Mouse (Mus musculus): ENCODE measurements at regions not wholly inside any gene's neighbourhood (a gene's known extent, or its start where the extent isn't known, plus 50 kb on each side); places are given as distances from the start of the nearest gene placed in this dataset.

DNA sequence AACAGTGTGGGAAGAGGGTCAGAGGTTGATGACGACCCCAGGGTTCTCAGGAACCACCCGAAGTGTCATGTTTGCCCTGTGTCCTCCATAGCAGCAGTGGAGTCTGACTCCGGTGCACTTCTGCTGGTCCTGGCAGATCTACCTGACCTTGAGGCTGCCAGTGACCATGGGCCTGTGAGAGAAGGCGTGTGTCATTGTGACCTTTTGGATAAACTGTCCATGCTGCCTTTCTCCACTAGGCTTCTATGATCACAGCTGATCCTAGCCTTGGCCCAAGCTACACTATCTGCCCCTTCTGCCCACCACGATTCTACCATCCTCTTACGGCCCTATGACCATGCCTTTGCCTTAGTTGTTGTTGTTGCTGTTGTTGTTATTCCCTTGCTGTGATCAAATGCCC lies 163.2 kb upstream of the Fstl4 start:
- H3K4me3 ChIP-seq (ENCODE audit: control insufficient read depth in 1 of 2, insufficient read depth in 1 of 2, low read depth in 1 of 2, low read length in 2 of 2), result no peak overlapping the region
- peaks cover 3% of the 10 kb centered on the region in 2 experiments; a peak in 2 of 4 replicates for H3K4me1 ChIP-seq (ENCODE audit: control insufficient read depth in 2 of 2, insufficient read depth in 2 of 2, low read length in 2 of 2)
- no peaks in the 10 kb centered on the region for H3K27me3 ChIP-seq (ENCODE audit: control insufficient read depth, insufficient read depth, low read length)
- ATAC-seq (ENCODE audit: insufficient number of reproducible peaks, insufficient read depth, low FRiP score, low read depth), result no peak
- no peak overlapping the region for H3K27ac ChIP-seq (replicated peaks in 1 of 2; ENCODE audit: control insufficient read depth in 1 of 2, insufficient read depth in 1 of 2, low read depth in 2 of 2, low read length in 2 of 2)
- no peaks in the 10 kb centered on the region for H3K36me3 ChIP-seq (ENCODE audit: control insufficient read depth, insufficient read depth, low read length)
- WGBS, result 82% methylated on average over 6 of the region's 6 CpGs
- H3K9ac ChIP-seq (ENCODE audit: low read length), result no peak overlapping the region
- no peaks in the 10 kb centered on the region for H3K9me3 ChIP-seq (ENCODE audit: control insufficient read depth, low read length)
- H3K4me2 ChIP-seq (ENCODE audit: low read length), result no peak overlapping the region

- Histone ChIP-seq H3K36me3 (ENCODE audit: control insufficient read depth, insufficient read depth, low read length) (no peaks in the 10 kb centered on the region), H3K4me3 (ENCODE audit: control insufficient read depth in 1 of 2, insufficient read depth in 1 of 2, low read depth in 1 of 2, low read length in 2 of 2) (no peak overlapping the region), H3K9ac (ENCODE audit: low read length) (no peak overlapping the region), H3K27ac (replicated peaks in 1 of 2; ENCODE audit: control insufficient read depth in 1 of 2, insufficient read depth in 1 of 2, low read depth in 2 of 2, low read length in 2 of 2) (no peak overlapping the region), H3K27me3 (ENCODE audit: control insufficient read depth, insufficient read depth, low read length) (no peaks in the 10 kb centered on the region), H3K9me3 (ENCODE audit: control insufficient read depth, low read length) (no peaks in the 10 kb centered on the region), H3K4me2 (ENCODE audit: low read length) (no peak overlapping the region), H3K4me1 (ENCODE audit: control insufficient read depth in 2 of 2, insufficient read depth in 2 of 2, low read length in 2 of 2) (peaks cover 3% of the 10 kb centered on the region in 2 experiments; a peak in 2 of 4 replicates)
- 61% methylated on average over 15 of the region's 15 CpGs for WGBS
- no peak for ATAC-seq (ENCODE audit: insufficient number of reproducible peaks, insufficient read depth, low FRiP score, low read depth)
Measured at GRCm38 (mm10) chr11:52602061-52602561, 162.3 kb upstream of the Fstl4 start.

DNA sequence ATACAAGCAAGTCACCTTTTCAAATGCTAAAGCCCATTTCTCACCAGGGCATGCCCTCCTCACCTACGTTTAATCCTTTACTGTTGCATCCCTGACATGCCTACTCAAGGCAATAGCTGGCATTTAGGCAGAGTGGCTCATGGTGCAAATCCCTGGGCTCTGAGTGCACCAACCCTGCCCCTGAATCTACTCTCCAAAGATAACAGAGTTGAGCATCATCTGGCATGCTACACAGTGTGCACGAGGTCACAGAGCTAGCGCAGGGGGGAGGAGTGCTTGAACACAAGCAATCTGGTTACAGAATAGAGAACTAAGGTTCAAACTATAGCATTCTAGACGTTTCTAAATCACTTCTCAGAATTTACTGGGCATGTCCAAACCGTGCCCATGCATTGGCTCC lies 161.6 kb upstream of the Fstl4 start:
- H3K4me1 ChIP-seq (ENCODE audit: control insufficient read depth in 2 of 2, insufficient read depth in 2 of 2, low read length in 2 of 2), result peaks cover 3% of the 10 kb centered on the region in 2 experiments; a peak in 2 of 4 replicates

GRCm38 (mm10) chr11:52610681-52611165 lies 153.7 kb upstream of the Fstl4 start:
- no peak overlapping the region for H3K9ac ChIP-seq (ENCODE audit: low read length)
- H3K4me3 ChIP-seq (ENCODE audit: control insufficient read depth in 1 of 2, insufficient read depth in 1 of 2, low read depth in 1 of 2, low read length in 2 of 2), result no peak overlapping the region
- H3K9me3 ChIP-seq (ENCODE audit: control insufficient read depth, low read length), result peaks cover 16% of the 10 kb centered on the region
- no peak overlapping the region for H3K4me2 ChIP-seq (ENCODE audit: low read length)
- WGBS, result 95% methylated on average over 1 of the region's 1 CpGs
- no peak for ATAC-seq (ENCODE audit: insufficient number of reproducible peaks, insufficient read depth, low FRiP score, low read depth)
- H3K27me3 ChIP-seq (ENCODE audit: control insufficient read depth, insufficient read depth, low read length), result no peaks in the 10 kb centered on the region
- no peaks in the 10 kb centered on the region for H3K4me1 ChIP-seq (ENCODE audit: control insufficient read depth in 2 of 2, insufficient read depth in 2 of 2, low read length in 2 of 2)
- H3K36me3 ChIP-seq (ENCODE audit: control insufficient read depth, insufficient read depth, low read length), result no peaks in the 10 kb centered on the region
- H3K27ac ChIP-seq (replicated peaks in 1 of 2; ENCODE audit: control insufficient read depth in 1 of 2, insufficient read depth in 1 of 2, low read depth in 2 of 2, low read length in 2 of 2), result no peak overlapping the region

More for the DNA sequence above, 161.6 kb upstream of the Fstl4 start:
- WGBS, result 69% methylated on average over 5 of the region's 5 CpGs
- no peak overlapping the region for H3K4me3 ChIP-seq (ENCODE audit: control insufficient read depth in 1 of 2, insufficient read depth in 1 of 2, low read depth in 1 of 2, low read length in 2 of 2)
- H3K9me3 ChIP-seq (ENCODE audit: control insufficient read depth, low read length), result no peaks in the 10 kb centered on the region
- no peak overlapping the region for H3K27ac ChIP-seq (replicated peaks in 1 of 2; ENCODE audit: control insufficient read depth in 1 of 2, insufficient read depth in 1 of 2, low read depth in 2 of 2, low read length in 2 of 2)
- H3K9ac ChIP-seq (ENCODE audit: low read length), result no peak overlapping the region
- no peaks in the 10 kb centered on the region for H3K27me3 ChIP-seq (ENCODE audit: control insufficient read depth, insufficient read depth, low read length)
- no peaks in the 10 kb centered on the region for H3K36me3 ChIP-seq (ENCODE audit: control insufficient read depth, insufficient read depth, low read length)
- no peak for ATAC-seq (ENCODE audit: insufficient number of reproducible peaks, insufficient read depth, low FRiP score, low read depth)
- H3K4me2 ChIP-seq (ENCODE audit: low read length), result no peak overlapping the region

DNA sequence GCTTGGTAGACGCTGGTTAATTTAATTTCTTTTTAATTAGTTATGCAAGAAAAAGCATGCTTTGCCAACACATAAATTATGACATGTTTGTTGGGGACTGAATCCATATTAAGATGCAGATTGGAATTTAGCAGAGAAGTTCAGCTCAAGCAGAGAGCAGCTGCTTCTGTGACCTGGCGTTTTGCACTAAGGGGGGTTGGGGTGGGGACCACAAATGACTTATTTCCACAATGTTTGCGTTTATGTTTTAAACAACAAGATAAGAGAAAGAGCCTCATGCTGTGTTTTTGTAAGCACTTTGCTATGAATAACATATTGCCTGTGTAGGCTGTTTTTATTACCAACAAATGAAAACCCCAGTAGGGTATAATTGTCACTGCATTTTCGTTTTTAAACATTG lies 148.8 kb upstream of the Fstl4 start:
- Histone ChIP-seq H3K27me3 (ENCODE audit: control insufficient read depth, insufficient read depth, low read length) (no peaks in the 10 kb centered on the region), H3K36me3 (ENCODE audit: control insufficient read depth, insufficient read depth, low read length) (no peaks in the 10 kb centered on the region), H3K4me3 (ENCODE audit: control insufficient read depth in 1 of 2, insufficient read depth in 1 of 2, low read depth in 1 of 2, low read length in 2 of 2) (no peak overlapping the region), H3K27ac (replicated peaks in 1 of 2; ENCODE audit: control insufficient read depth in 1 of 2, insufficient read depth in 1 of 2, low read depth in 2 of 2, low read length in 2 of 2) (no peak overlapping the region), H3K4me1 (ENCODE audit: control insufficient read depth in 2 of 2, insufficient read depth in 2 of 2, low read length in 2 of 2) (no peaks in the 10 kb centered on the region), H3K9ac (ENCODE audit: low read length) (no peak overlapping the region), H3K4me2 (ENCODE audit: low read length) (no peak overlapping the region), H3K9me3 (ENCODE audit: control insufficient read depth, low read length) (peaks cover 3% of the 10 kb centered on the region; the same call in 1 of the 2 replicates)
- WGBS, result 75% methylated on average over 4 of the region's 4 CpGs
- no peak for ATAC-seq (ENCODE audit: insufficient number of reproducible peaks, insufficient read depth, low FRiP score, low read depth)

GRCm38 (mm10) chr11:52618646-52619045 lies 145.8 kb upstream of the Fstl4 start:
- H3K9ac ChIP-seq (ENCODE audit: low read length), result no peak overlapping the region
- H3K4me1 ChIP-seq (ENCODE audit: control insufficient read depth in 2 of 2, insufficient read depth in 2 of 2, low read length in 2 of 2), result no peaks in the 10 kb centered on the region
- no peak for ATAC-seq (ENCODE audit: insufficient number of reproducible peaks, insufficient read depth, low FRiP score, low read depth)
- 65% methylated on average over 9 of the region's 9 CpGs for WGBS
- H3K9me3 ChIP-seq (ENCODE audit: control insufficient read depth, low read length), result no peaks in the 10 kb centered on the region
- H3K4me3 ChIP-seq (ENCODE audit: control insufficient read depth in 1 of 2, insufficient read depth in 1 of 2, low read depth in 1 of 2, low read length in 2 of 2), result no peak overlapping the region
- no peaks in the 10 kb centered on the region for H3K36me3 ChIP-seq (ENCODE audit: control insufficient read depth, insufficient read depth, low read length)
- H3K4me2 ChIP-seq (ENCODE audit: low read length), result no peak overlapping the region
- no peak overlapping the region for H3K27ac ChIP-seq (replicated peaks in 1 of 2; ENCODE audit: control insufficient read depth in 1 of 2, insufficient read depth in 1 of 2, low read depth in 2 of 2, low read length in 2 of 2)
- H3K27me3 ChIP-seq (ENCODE audit: control insufficient read depth, insufficient read depth, low read length), result no peaks in the 10 kb centered on the region

DNA sequence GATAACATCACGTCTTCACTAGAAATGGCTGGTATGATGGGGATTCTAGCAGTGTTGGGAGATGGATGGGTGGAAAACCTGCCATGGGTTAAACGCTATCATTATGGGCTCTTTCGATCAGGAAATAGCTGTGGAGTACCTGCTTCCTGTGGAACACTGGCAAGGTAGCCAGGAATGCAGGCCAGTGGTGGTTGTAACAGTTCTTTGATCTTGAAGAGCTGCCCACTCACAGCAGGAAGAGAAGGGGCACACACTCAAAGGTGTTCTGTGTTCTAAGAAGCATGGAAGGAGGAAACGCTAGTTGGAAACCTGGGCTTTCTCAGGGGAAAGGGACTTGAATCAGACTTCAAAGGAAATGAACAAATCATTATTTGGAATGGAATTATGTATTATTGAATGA lies 141.6 kb upstream of the Fstl4 start:
- Histone ChIP-seq H3K4me2 (ENCODE audit: low read length) (no peak overlapping the region), H3K9me3 (ENCODE audit: control insufficient read depth, low read length) (no peaks in the 10 kb centered on the region), H3K36me3 (ENCODE audit: control insufficient read depth, insufficient read depth, low read length) (no peaks in the 10 kb centered on the region), H3K9ac (ENCODE audit: low read length) (no peak overlapping the region), H3K27ac (replicated peaks in 1 of 2; ENCODE audit: control insufficient read depth in 1 of 2, insufficient read depth in 1 of 2, low read depth in 2 of 2, low read length in 2 of 2) (no peak overlapping the region), H3K27me3 (ENCODE audit: control insufficient read depth, insufficient read depth, low read length) (no peaks in the 10 kb centered on the region), H3K4me1 (ENCODE audit: control insufficient read depth in 2 of 2, insufficient read depth in 2 of 2, low read length in 2 of 2) (no peaks in the 10 kb centered on the region), H3K4me3 (ENCODE audit: control insufficient read depth in 1 of 2, insufficient read depth in 1 of 2, low read depth in 1 of 2, low read length in 2 of 2) (no peak overlapping the region)
- WGBS, result 62% methylated on average over 4 of the region's 4 CpGs
- ATAC-seq (ENCODE audit: insufficient number of reproducible peaks, insufficient read depth, low FRiP score, low read depth), result no peak

DNA sequence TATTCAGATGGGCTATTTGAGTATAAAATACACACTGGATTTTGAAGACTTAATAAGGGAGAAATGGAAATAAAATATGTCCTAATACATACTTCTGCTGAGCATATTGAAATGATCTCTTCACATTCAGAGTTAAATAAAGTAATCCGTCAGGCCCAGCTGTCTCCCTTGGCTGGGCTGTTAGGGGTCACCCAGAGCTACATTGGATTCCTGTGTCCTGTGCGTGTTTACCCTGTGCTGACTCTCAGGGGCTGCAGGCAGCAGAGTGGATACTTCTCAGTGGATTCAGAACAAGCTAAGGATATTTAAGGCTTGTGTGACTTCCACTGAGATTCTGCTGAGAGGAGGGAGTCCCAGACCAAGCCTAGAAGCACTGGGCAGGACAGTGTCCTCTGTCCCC lies 135.6 kb upstream of the Fstl4 start:
- Histone ChIP-seq H3K9me3 (ENCODE audit: control insufficient read depth, low read length) (no peaks in the 10 kb centered on the region), H3K4me3 (ENCODE audit: control insufficient read depth in 1 of 2, insufficient read depth in 1 of 2, low read depth in 1 of 2, low read length in 2 of 2) (no peak overlapping the region), H3K27ac (replicated peaks in 1 of 2; ENCODE audit: control insufficient read depth in 1 of 2, insufficient read depth in 1 of 2, low read depth in 2 of 2, low read length in 2 of 2) (no peak overlapping the region), H3K4me1 (ENCODE audit: control insufficient read depth in 2 of 2, insufficient read depth in 2 of 2, low read length in 2 of 2) (peaks cover 0 to 5% of the 10 kb centered on the region in 2 experiments; a peak in 1 of 4 replicates), H3K4me2 (ENCODE audit: low read length) (no peak overlapping the region), H3K36me3 (ENCODE audit: control insufficient read depth, insufficient read depth, low read length) (no peaks in the 10 kb centered on the region), H3K27me3 (ENCODE audit: control insufficient read depth, insufficient read depth, low read length) (no peaks in the 10 kb centered on the region), H3K9ac (ENCODE audit: low read length) (no peak overlapping the region)
- no peak for ATAC-seq (ENCODE audit: insufficient number of reproducible peaks, insufficient read depth, low FRiP score, low read depth)
- 64% methylated on average over 2 of the region's 2 CpGs for WGBS
